Mouse (Mus musculus): ENCODE measurements around the gene Crtc2.
"Not testable (repeated sequence)": the region's sequence is repeated elsewhere in the genome, so short reads cannot be mapped to it uniquely, and the experiment has no call there.

Gene Crtc2

DNA sequence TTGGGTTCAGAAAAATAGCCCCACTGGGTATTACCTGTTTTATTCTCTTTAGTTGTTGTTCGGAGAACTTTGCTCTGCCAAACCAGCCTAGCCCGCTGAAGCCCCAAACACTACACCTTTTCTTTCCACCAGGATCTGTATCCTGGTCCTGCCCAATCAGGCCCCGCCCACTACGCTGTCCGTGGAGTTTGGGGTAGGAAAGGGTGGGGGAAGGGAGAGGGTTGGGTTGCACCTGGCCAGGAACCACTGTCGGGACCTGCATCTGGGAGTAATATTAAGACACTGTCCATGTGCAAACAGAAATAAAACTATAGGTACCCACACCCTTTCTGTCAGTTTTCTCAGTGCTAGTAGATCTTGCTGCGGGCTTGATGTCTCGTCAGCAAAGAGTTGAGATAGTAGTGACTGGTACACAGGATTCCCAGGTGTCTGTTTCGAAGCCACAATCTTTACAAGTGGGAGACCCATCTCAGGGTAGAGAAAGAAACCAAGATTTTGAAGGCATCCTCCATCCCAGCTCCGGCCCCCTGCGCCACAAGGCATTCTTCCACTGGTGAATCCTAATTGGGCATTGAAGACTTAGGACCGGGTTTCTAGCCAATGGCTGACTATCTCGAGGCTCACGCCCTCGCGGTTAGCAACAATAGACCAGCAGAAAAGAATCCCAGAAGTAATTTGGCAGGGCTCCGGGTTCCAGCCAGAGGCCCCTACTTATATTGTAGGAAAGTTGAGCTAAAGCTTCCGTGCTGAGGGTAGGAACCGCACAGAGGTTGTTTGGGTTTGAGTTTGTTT is 10.8 kb upstream of the Crtc2 start, which contains the start of gene Creb3l4:
Gene Creb3l4, minus strand, starts transcription at position 529 of the 792 bp plus-strand sequence.
- DNase-seq (ENCODE audit: low read depth in 2 of 2, low spot score in 2 of 2) = no peak

DNA sequence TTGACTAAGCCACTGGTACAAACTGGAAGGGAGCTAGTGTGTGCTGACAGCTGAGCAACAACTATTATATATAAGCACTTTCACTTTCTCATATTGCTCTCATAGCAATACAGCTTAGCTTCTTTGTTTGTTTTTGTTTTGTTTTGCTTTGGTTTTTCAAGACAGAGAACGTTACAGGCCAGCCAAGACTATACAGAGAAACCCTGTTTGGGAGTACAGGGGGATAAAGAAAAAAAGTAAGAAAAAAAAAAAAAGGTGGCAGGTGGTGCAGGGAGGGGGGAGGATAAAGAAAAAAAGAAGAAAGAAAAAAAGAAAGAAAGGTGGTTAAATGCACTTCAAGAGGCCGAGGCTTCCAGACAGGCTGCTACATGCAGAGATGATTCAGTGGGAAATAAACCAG is 8.6 kb upstream of the Crtc2 start:
- no peak for DNase-seq (ENCODE audit: low read depth in 2 of 2, low spot score in 2 of 2)

- DNase-seq (ENCODE audit: low read depth in 2 of 2, low spot score in 2 of 2) = no peak
Observed at GRCm38 (mm10) chr3:90247630-90247959, 6.4 kb upstream of the Crtc2 start.

GRCm38 (mm10) chr3:90247960-90248745 is 5.8 kb upstream of the Crtc2 start, which contains the start of gene Slc39a1:
Gene Slc39a1, plus strand, starts transcription at chr3:90248172.
- DNase-seq (ENCODE audit: low read depth in 2 of 2, low spot score in 2 of 2) = peak; percentile 70 to 79

- no peak for DNase-seq (ENCODE audit: low read depth in 2 of 2, low spot score in 2 of 2)
Observed at GRCm38 (mm10) chr3:90248746-90249100, 5.2 kb upstream of the Crtc2 start.

DNA sequence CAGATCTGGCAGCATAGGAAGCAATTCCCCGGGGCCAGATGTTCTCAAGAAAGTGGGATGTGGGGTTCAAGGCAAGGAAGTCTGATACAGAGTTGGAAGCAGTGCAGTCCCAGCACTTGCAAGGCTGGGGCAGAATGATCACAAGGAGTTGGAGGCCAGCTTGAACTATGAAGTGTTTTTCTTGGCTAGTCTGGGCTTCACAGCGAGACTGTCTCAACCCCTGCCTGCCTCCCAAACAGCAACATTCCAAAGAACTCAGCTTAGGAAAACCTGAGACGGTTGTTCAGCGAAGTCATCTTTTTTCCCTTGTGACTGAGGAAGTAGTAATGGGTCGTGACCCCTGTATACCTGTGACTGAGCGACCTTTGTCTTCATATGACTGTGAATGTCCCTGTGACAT is 3.2 kb upstream of the Crtc2 start:
- no peak for DNase-seq (ENCODE audit: low read depth in 2 of 2, low spot score in 2 of 2)

GRCm38 (mm10) chr3:90251731-90252226 is 2.2 kb upstream of the Crtc2 start:
- not testable (repeated sequence) for DNase-seq (ENCODE audit: low read depth in 2 of 2, low spot score in 2 of 2)

DNA sequence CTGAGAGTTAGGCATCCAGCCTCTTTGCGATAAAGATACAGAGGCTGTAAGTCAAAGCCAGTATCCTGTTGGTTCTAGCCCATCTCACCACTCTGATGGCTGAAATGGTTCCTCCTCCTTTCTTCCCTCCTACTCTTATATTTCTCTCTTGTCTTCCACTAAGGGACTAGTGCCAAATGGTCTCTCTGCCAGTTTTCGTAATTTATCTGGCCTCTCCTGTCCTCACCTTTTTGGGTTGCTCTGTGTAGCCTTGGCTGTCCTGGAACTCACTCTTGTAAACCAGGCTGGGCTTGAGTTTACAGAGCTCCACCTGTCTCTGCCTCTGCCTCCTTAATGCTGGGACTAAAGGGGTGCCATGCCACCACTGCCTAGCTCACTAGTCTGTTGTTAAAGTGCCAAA is 1.3 kb upstream of the Crtc2 start:
- not testable (repeated sequence) for DNase-seq (ENCODE audit: low read depth in 2 of 2, low spot score in 2 of 2)

GRCm38 (mm10) chr3:90253174-90253573 is 789 bp upstream of the Crtc2 start:
- not testable (repeated sequence) for DNase-seq (ENCODE audit: low read depth in 2 of 2, low spot score in 2 of 2)

DNA sequence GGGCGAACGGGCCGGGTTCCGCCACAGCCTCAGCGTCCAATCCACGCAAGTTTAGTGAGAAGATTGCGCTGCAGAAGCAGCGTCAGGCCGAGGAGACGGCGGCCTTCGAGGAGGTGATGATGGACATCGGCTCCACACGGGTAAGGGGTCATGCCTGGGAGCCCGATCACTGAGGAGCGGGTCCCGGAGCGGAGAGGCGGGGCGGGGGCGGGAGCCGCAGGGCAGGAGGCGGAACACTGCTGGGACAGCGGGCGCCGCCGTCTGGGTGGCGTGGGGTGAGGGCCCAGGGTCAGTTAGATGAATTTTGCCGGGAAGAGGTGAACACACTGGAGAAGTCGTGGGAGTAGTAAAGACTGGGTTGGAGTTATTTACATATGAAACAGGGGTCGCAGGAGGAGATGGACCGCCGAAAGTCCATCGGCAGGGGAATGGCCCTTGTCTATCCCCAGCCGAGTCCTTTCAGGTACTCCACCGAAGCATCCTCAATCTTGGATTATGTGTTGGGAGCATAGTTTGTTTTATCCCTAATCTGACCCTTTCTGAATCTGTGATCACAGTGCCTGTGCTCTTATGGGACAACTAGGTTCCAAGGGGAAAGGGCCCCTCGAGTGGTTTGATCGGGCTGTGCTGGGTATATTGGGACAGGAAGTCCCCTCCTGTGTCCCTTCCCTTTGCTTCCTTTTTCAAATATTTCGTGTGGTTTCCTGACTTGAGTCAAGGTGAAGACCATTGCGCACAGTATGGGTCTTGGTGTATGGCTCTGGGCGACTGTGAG is 643 bp downstream of the Crtc2 start:
- DNase-seq (ENCODE audit: low read depth in 2 of 2, low spot score in 2 of 2) = no peak

GRCm38 (mm10) chr3:90255194-90255565 is 1.2 kb downstream of the Crtc2 start:
- DNase-seq (ENCODE audit: low read depth in 2 of 2, low spot score in 2 of 2) = no peak

DNA sequence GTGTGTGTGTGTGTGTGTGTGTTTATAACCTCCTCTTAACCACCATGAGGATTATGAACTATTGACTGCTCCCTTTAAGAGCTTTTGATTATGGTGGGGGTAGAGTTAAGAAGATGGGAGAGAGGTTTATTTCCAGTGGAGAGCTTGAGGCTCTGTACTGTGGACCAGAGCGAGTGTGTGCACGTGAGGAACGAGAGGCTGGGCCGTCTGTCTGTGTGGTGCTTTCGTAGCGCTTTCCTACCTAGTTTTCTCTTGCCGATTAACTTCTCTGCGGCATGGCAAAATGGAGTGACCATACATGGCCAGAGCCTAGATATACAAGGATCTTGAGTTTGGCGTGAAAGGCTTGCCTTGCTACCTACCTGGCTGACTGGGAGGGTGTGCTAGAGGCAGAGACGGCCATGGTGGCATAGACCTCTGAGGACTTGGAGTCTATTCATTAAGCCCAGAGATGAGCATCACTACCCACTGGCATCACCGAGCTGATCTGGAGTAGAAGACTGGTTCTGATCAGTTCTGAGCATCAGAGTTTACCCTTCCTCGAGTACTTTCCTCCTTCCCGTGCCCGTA is 1.9 kb downstream of the Crtc2 start:
- DNase-seq (ENCODE audit: low read depth in 2 of 2, low spot score in 2 of 2) = no peak

DNA sequence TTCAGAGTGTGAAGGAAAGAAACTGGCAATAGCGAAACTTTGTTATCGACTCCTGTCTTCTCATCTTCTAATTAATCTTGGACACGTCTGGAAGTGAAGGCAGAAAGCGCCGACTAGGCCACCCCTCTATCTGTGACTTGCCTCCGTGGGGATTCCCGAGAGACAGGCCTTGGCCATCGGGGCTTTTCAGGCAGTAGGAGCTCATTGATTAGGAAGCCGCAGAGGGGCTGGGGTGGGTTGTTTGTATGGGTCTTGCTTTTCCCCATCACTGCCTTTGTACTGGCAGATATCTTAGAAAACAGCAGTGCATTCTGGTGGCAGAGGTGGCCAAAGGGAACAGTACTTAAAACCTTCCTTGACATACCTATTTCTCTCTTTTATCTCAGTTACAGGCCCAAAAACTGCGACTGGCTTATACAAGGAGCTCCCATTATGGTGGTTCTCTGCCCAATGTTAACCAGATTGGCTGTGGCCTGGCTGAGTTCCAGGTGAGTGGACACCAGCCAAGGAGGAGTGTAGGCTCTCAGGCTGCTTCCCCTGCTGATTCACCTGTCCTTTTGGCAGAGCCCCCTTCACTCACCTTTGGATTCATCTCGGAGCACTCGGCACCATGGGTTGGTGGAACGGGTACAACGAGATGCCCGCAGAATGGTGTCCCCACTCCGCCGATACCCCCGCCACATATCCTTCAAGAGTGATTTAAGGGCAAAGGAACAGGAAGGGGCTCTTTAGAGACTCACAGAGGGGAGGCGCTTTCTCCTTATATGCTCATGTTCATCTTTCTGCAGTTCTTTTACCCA is 3.0 kb downstream of the Crtc2 start:
- DNase-seq (ENCODE audit: low read depth in 2 of 2, low spot score in 2 of 2) = no peak

GRCm38 (mm10) chr3:90258521-90258920 is 4.6 kb downstream of the Crtc2 start:
- DNase-seq (ENCODE audit: low read depth in 2 of 2, low spot score in 2 of 2) = no peak

DNA sequence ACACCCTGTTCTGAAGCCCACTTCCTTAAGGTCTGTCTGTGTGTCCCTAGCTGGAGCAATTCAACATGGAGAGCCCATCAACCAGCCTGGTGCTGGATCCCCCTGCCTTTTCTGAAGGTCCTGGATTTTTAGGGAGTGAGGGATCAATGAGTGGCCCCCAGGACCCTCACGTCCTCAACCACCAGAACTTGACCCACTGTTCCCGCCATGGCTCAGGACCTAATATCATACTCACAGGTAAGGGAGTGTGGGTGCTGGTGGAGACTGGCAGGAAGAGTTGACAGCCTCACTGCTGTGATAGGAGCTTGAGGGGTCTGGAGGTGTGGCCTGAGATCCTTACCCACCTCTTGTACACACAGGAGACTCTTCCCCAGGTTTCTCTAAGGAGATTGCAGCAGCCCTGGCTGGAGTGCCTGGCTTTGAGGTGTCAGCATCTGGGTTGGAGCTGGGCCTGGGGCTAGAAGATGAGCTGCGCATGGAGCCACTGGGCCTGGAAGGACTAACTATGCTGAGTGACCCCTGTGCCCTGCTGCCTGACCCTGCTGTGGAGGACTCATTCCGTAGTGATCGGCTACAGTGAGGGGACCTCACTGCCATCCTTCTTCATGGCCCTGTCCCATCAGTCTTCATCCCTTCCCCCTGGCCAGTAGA is 9.3 kb downstream of the Crtc2 start:
- DNase-seq (ENCODE audit: low read depth in 2 of 2, low spot score in 2 of 2) = no peak

- DNase-seq (ENCODE audit: low read depth in 2 of 2, low spot score in 2 of 2) = no peak
Observed at GRCm38 (mm10) chr3:90264687-90265033, 10.7 kb downstream of the Crtc2 start.

DNA sequence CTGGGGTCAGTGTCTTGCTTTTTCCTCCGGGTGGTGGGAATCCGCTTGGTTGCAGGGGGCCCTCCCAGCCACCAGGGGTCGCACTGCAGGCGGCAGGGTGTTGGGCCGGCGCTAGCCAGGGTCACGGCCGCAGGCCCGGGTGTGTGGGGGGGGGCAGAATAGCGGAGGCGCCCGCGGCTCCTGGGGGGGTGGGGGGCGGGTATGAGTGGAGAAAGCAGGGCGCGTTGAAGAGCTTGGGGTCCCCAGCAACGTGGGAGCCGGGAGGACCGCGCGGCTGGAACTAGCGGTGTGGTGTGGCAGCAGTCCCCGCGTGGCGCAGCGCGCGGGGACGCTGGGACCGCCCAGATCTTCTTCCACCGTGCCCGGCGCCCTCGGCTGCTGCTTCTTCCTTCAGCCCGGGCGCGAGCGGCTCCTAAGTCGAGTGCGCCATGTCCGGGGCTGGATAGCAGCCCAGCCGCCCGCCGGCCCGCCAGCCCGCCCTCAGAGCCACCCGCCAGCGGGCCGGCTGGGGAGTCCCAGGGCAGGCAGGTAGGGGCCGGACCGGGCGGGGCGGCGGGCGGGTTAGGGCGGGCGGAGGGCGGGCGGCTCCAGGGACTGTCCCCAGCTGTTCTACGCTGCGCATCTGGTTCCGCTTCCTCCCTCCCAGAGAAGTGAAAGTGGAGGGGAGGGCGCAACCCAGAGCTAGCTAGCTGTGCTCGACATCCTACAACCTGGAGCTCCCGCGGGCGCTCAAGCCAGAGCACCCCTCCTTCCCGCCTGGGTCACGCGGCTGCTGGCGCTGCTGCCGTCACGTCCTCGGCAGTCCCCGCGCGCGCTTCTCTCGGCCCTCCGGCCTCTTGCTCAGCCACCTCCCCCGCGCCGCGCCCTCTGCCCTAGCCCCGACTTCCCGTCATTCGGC is 11.3 kb downstream of the Crtc2 start, which contains the start of gene Dennd4b:
Gene Dennd4b, plus strand, starts transcription at position 152 of the 898 bp plus-strand sequence.
- DNase-seq (ENCODE audit: low read depth in 2 of 2, low spot score in 2 of 2) = peak; percentile 85 to 86

DNA sequence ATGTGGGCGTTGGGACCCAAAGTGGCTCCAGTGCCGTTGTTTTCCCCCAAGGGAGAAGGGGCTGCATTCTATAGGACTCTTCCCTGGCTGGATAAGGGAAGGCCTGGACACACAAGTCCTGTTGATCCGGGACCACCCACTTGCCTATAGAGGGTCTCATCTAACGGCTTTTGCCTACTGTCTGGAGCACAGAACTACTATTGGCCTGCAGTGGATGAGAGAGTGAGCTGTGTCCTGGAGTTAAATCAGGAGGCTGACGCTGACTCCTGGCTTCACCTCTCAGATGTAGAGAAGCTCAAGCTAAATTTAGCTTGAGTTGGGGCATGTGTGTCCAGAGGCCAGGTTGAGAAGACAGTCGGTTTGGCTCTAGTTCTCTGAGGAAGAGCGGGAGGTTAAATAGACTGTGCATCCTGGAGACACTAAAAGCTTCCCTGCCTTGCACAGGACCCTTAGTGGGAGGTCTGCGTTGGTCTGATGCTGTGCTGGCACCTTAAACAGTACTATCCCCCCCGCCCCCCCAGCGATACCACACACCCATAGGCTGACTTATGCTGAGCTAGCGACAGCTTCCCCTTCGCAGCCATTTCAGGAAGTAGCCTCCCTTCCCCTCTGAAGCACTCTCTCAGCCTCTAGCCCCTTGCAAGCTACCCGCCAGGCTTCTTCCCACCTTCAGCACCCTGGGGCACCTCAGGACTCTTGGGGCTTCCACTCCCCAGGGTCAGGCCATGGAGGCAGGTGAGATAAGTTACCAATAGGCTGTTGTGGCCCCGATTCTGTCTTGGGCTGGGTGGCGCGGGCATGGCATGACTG is 12.2 kb downstream of the Crtc2 start:
- DNase-seq (ENCODE audit: low read depth in 2 of 2, low spot score in 2 of 2) = peak; percentile 42 to 44
